Mouse (Mus musculus): ENCODE results near the gene Irf8.
A peak's percentile ranks its signal among the peaks of the same experiment; 100 is the strongest.

DNA sequence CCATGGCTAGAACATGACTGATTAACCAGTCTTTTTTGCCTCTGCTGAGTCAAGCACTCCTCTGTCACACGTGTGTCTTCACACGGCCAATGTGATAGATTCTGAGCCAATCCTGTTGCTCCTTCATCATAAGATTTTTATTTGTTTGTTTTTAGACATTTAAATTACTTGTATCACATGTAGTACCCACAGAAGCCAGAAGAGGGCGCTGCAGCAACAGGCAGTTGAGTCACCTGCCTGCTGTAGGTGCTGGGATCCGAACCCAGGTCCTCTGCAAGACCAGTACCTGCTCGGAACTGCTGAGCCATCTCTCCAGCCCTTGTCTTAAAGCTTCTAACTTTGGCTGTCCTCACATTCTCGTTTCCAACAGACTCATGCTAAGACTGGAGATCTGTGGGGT is 13.1 kb upstream of the Irf8 start:
- peak; percentile 49; the same call in 1 of the 2 replicates for TF ChIP-seq CTCF (IDR thresholded peaks at IDR 0.05; ENCODE audit: insufficient read depth, low read depth, low read length)
- no peak for TF ChIP-seq POLR2A (IDR thresholded peaks at IDR 0.05; ENCODE audit: insufficient read depth, low read depth, low read length)

All from olfactory bulb, adult 2 months (tissue).